Mouse (Mus musculus) MEL (cell line): Measurements from ENCODE around the gene Sh3rf1. TPM values are rescaled to one million over a fixed set of nuclear protein-coding genes. Genes with fewer than 3 reads are reported as not detected.

Experiments
- DNase-seq: peaks from one replicate; pipeline ENCODE4 v3.0.0; 2011; ENCODE audit warnings: low read depth, low spot score
- H3K27ac ChIP-seq: 2 replicates; pipeline ENCODE4 v1.5.1; 2012; ENCODE audit warnings: low read depth, mild to moderate bottlenecking, control low read depth, low read length, moderate library complexity; ENCODE audit not compliant: control insufficient read depth
- H3K27me3 ChIP-seq, 2 experiments: fragments of 150-350 bp in 1 of 2; sonication (generic) in 1 of 2; 2 replicates each; pipeline ENCODE4 v1.6.1; 2012; ENCODE audit warnings: low read length in 2 of 2, mild to moderate bottlenecking in 2 of 2, improper control_type of control experiment in 1 of 2, moderate library complexity in 1 of 2; ENCODE audit not compliant: insufficient read depth in 2 of 2, control insufficient read depth in 1 of 2
- H3K36me3 ChIP-seq, 2 experiments: 2 replicates each; pipeline ENCODE4 v1.6.1; 2012 to 2014; ENCODE audit warnings: low read length in 2 of 2, improper control_type of control experiment in 1 of 2, inconsistent platforms in 1 of 2, mild to moderate bottlenecking in 1 of 2; ENCODE audit not compliant: insufficient read depth in 2 of 2, control insufficient read depth in 1 of 2
- H3K4me1 ChIP-seq, 2 experiments: fragments of 150-350 bp in 1 of 2; sonication (generic) in 1 of 2; 2 replicates each; pipeline ENCODE4 v1.6.1; 2012; ENCODE audit warnings: low read length in 2 of 2, improper control_type of control experiment in 1 of 2, mild to moderate bottlenecking in 1 of 2; ENCODE audit not compliant: insufficient read depth in 2 of 2, control insufficient read depth in 1 of 2
- H3K4me3 ChIP-seq, 2 experiments: fragments of 150-350 bp in 1 of 2; sonication (generic) in 1 of 2; 2 replicates each; pipeline ENCODE4 v1.5.1; 2012; ENCODE audit warnings: low read depth in 2 of 2, low read length in 2 of 2, mild to moderate bottlenecking in 2 of 2, moderate library complexity in 2 of 2, control low read depth in 1 of 2, improper control_type of control experiment in 1 of 2; ENCODE audit not compliant: control insufficient read depth in 1 of 2, insufficient read depth in 1 of 2
- H3K79me2 ChIP-seq: 2 replicates; pipeline ENCODE4 v1.6.1; 2012; ENCODE audit warnings: mild to moderate bottlenecking, low read length, moderate library complexity; ENCODE audit not compliant: control insufficient read depth, poor library complexity, insufficient read depth
- H3K9ac ChIP-seq: 2 replicates; pipeline ENCODE4 v1.6.1; 2012; ENCODE audit warnings: low read depth, mild to moderate bottlenecking, control low read depth, low read length, moderate library complexity; ENCODE audit not compliant: control insufficient read depth, poor library complexity, severe bottlenecking
- H3K9me3 ChIP-seq: fragments of 150-350 bp; sonication (generic); replicated peaks from 2 replicates; pipeline ENCODE4 v1.6.1; 2012; ENCODE audit warnings: mild to moderate bottlenecking, low read length, improper control_type of control experiment, moderate library complexity; ENCODE audit not compliant: insufficient read depth
- CHD1 ChIP-seq: IDR thresholded peaks from 2 replicates; pipeline ENCODE4 v1.6.1; 2012; ENCODE audit warnings: low read depth, mild to moderate bottlenecking, inconsistent platforms, low read length, improper control_type of control experiment
- CTCF ChIP-seq, 3 experiments: IDR thresholded peaks in 2 of 3; conservative IDR thresholded peaks in 1 of 3; 2 replicates each; pipeline ENCODE4 v1.5.1; 2011 to 2012; ENCODE audit warnings: low read length in 3 of 3, low read depth in 2 of 3, mild to moderate bottlenecking in 2 of 3, improper control_type of control experiment in 1 of 3, inconsistent platforms in 1 of 3, mixed read lengths in 1 of 3, moderate library complexity in 1 of 3; ENCODE audit not compliant: control insufficient read depth in 1 of 3, insufficient read depth in 1 of 3, poor library complexity in 1 of 3, severe bottlenecking in 1 of 3
- ELF1 ChIP-seq: IDR thresholded peaks from 2 replicates; pipeline ENCODE4 v1.6.1; 2014; ENCODE audit warnings: low read depth, mild to moderate bottlenecking, inconsistent platforms, low read length, improper control_type of control experiment, moderate library complexity
- EP300 ChIP-seq, 2 experiments: IDR thresholded peaks; 2 replicates each; pipeline ENCODE4 v1.6.1; 2011; ENCODE audit warnings: improper control_type of control experiment in 2 of 2, low read length in 2 of 2, low read depth in 1 of 2, mild to moderate bottlenecking in 1 of 2
- ETS1 ChIP-seq: IDR thresholded peaks from 2 replicates; pipeline ENCODE4 v1.6.1; 2012; ENCODE audit warnings: low read depth, mild to moderate bottlenecking, inconsistent platforms, low read length, improper control_type of control experiment, moderate library complexity
- GABPA ChIP-seq: IDR thresholded peaks from 2 replicates; pipeline ENCODE4 v1.6.1; 2012; ENCODE audit warnings: low read depth, mild to moderate bottlenecking, inconsistent platforms, low read length, improper control_type of control experiment, moderate library complexity
- HCFC1 ChIP-seq: IDR thresholded peaks from 2 replicates; pipeline ENCODE4 v1.6.1; 2012; ENCODE audit warnings: low read depth, mild to moderate bottlenecking, inconsistent platforms, low read length, improper control_type of control experiment, moderate library complexity
- KAT2A ChIP-seq: conservative IDR thresholded peaks from 2 replicates; pipeline ENCODE4 v1.6.1; 2012; ENCODE audit warnings: low read depth, low read length, improper control_type of control experiment, inconsistent platforms
- MAX ChIP-seq: IDR thresholded peaks from 2 replicates; pipeline ENCODE4 v1.6.1; 2011; ENCODE audit warnings: low read length, improper control_type of control experiment
- MXI1 ChIP-seq: IDR thresholded peaks from 2 replicates; pipeline ENCODE4 v1.6.1; 2011; ENCODE audit warnings: mild to moderate bottlenecking, low read depth, low read length, improper control_type of control experiment
- MYC ChIP-seq: IDR thresholded peaks from 2 replicates; pipeline ENCODE4 v1.6.1; 2011; ENCODE audit warnings: low read depth, mild to moderate bottlenecking, low read length, improper control_type of control experiment, moderate library complexity
- NELFE ChIP-seq: IDR thresholded peaks from 2 replicates; pipeline ENCODE4 v1.6.1; 2011; ENCODE audit warnings: low read depth, low read length, improper control_type of control experiment
- NRF1 ChIP-seq: IDR thresholded peaks from 2 replicates; pipeline ENCODE4 v1.6.1; 2014; ENCODE audit warnings: low read depth, mild to moderate bottlenecking, inconsistent platforms, low read length, improper control_type of control experiment, moderate library complexity; ENCODE audit not compliant: poor library complexity, insufficient read depth, severe bottlenecking
- POLR2A ChIP-seq, 2 experiments: IDR thresholded peaks; 2 replicates each; pipeline ENCODE4 v1.6.1; 2011 to 2012; ENCODE audit warnings: low read length in 2 of 2, mild to moderate bottlenecking in 2 of 2, control low read depth in 1 of 2, improper control_type of control experiment in 1 of 2, low read depth in 1 of 2, moderate library complexity in 1 of 2; ENCODE audit not compliant: control insufficient read depth in 1 of 2, insufficient read depth in 1 of 2, poor library complexity in 1 of 2
- POLR2AphosphoS2 ChIP-seq: IDR thresholded peaks from 2 replicates; pipeline ENCODE4 v1.6.1; 2011; ENCODE audit warnings: low read length, improper control_type of control experiment
- POLR2AphosphoS5 ChIP-seq: IDR thresholded peaks from 2 replicates; pipeline ENCODE4 v1.6.1; 2012; ENCODE audit warnings: low read depth, borderline replicate concordance, mild to moderate bottlenecking, inconsistent platforms, low read length, moderate library complexity, mixed read lengths
- RAD21 ChIP-seq: IDR thresholded peaks from 2 replicates; pipeline ENCODE4 v1.6.1; 2011; ENCODE audit warnings: mild to moderate bottlenecking, low read depth, low read length, improper control_type of control experiment
- SIN3A ChIP-seq: IDR thresholded peaks from 2 replicates; pipeline ENCODE4 v1.6.1; 2012; ENCODE audit warnings: low read length, improper control_type of control experiment, inconsistent platforms
- SMC3 ChIP-seq: IDR thresholded peaks from 2 replicates; pipeline ENCODE4 v1.6.1; 2011; ENCODE audit warnings: low read depth, low read length, improper control_type of control experiment
- TBP ChIP-seq: IDR thresholded peaks from 2 replicates; pipeline ENCODE4 v1.8.0; 2011; ENCODE audit warnings: low read depth, low read length, improper control_type of control experiment
- ZC3H11A ChIP-seq: IDR thresholded peaks from 2 replicates; pipeline ENCODE4 v1.6.1; 2012; ENCODE audit warnings: low read depth, mild to moderate bottlenecking, inconsistent platforms, low read length, improper control_type of control experiment
- ZNF384 ChIP-seq: IDR thresholded peaks from 2 replicates; pipeline ENCODE4 v1.6.1; 2012; ENCODE audit warnings: low read depth, mild to moderate bottlenecking, inconsistent platforms, low read length, improper control_type of control experiment
- polyA plus RNA-seq, 2 experiments: library from polyadenylated mRNA; stranded (reverse) in 1 of 2; unstranded in 1 of 2; fragments of >175 nt in 1 of 2; fragments of >200 nt in 1 of 2; gene quantifications; 2 replicates each; pipeline versions ENCODE4 v1.2.1 to v1.2.4; 2012; ENCODE audit warnings: low replicate concordance in 2 of 2, low read depth in 1 of 2; ENCODE audit not compliant: insufficient read length in 2 of 2, insufficient read depth in 1 of 2, missing spikeins in 1 of 2
- total RNA-seq: library from RNA; depleted of rRNA; stranded (reverse); fragments of 300-350 nt; gene quantifications from 2 replicates; pipeline ENCODE4 v1.2.3, GENCODE M21; 2012

Sh3rf1 gene
- total and polyA plus RNA-seq, 3 experiments = 1.5 to 5.9 TPM; not detected in 1

GRCm38 (mm10) chr8:61241229-61241628 is 17.6 kb downstream of the Sh3rf1 start:
- DNase-seq = no peak
- H3K79me2 ChIP-seq = no peaks in the 10 kb centered on the region
- no peak overlapping the region for H3K4me3 ChIP-seq
- no peaks in the 10 kb centered on the region for H3K27me3 ChIP-seq
- H3K36me3 ChIP-seq = no peaks in the 10 kb centered on the region
- no peaks in the 10 kb centered on the region for H3K4me1 ChIP-seq
- no peak overlapping the region for H3K9ac ChIP-seq
- no peak for TF ChIP-seq NELFE
- TF ChIP-seq POLR2AphosphoS5 = no peak
- TF ChIP-seq HCFC1 = no peak
- no peak for TF ChIP-seq POLR2AphosphoS2
- no peak for TF ChIP-seq GABPA
- TF ChIP-seq POLR2A (IDR thresholded peaks at IDR 0.05; ENCODE audit: control insufficient read depth in 1 of 2, insufficient read depth in 1 of 2, low read depth in 1 of 2, low read length in 2 of 2, poor library complexity in 1 of 2) = no peak
- TF ChIP-seq MYC = no peak
- no peak for TF ChIP-seq NRF1
- TF ChIP-seq MAX = no peak
- TF ChIP-seq ZNF384 = no peak
- no peak for TF ChIP-seq SMC3
- TF ChIP-seq CHD1 = no peak
- no peak for TF ChIP-seq ELF1
- TF ChIP-seq ZC3H11A = no peak
- TF ChIP-seq SIN3A = no peak
- no peak for TF ChIP-seq RAD21
- TF ChIP-seq, all 39 proteins: peak for 0
- H3K27ac ChIP-seq = no peak overlapping the region
- no peaks in the 10 kb centered on the region for H3K9me3 ChIP-seq

GRCm38 (mm10) chr8:61242896-61243295 is 19.2 kb downstream of the Sh3rf1 start:
- Histone ChIP-seq H3K27me3 (no peaks in the 10 kb centered on the region), H3K36me3 (no peaks in the 10 kb centered on the region), H3K9me3 (no peaks in the 10 kb centered on the region), H3K79me2 (no peaks in the 10 kb centered on the region; the same call in 1 of the 2 replicates), H3K27ac (no peak overlapping the region), H3K4me1 (no peaks in the 10 kb centered on the region), H3K9ac (no peak overlapping the region), H3K4me3 (no peak overlapping the region)
- no peak for DNase-seq
- TF ChIP-seq SMC3 (no peak), ETS1 (no peak), TBP (no peak), KAT2A (no peak), MXI1 (no peak), CTCF (IDR thresholded peaks at IDR 0.05 in 2 of 3, conservative IDR thresholded peaks at IDR 0.05 in 1 of 3; ENCODE audit: control insufficient read depth in 1 of 3, insufficient read depth in 1 of 3, low read depth in 2 of 3, low read length in 3 of 3, poor library complexity in 1 of 3, severe bottlenecking in 1 of 3) (no peak), EP300 (IDR thresholded peaks at IDR 0.05; ENCODE audit: low read depth in 1 of 2, low read length in 2 of 2) (no peak)
